Mouse (Mus musculus) cerebellum, adult 11 months (tissue): ENCODE results near the gene Zcchc17.

ENCODE experiments used
- DNase-seq: peaks from one replicate; pipeline ENCODE4 v3.0.0; 2022

Gene Zcchc17

GRCm38 (mm10) chr4:130359486-130360237, at the start of gene Zcchc17, which contains the start of gene Snrnp40:
Gene Zcchc17 (minus strand): TSS chr4:130359943.
Gene Snrnp40 (plus strand): TSS chr4:130360132.
- peak; percentile 99 for DNase-seq

GRCm38 (mm10) chr4:130391265-130391664, 31.5 kb upstream of the Zcchc17 start:
- DNase-seq: no peak

GRCm38 (mm10) chr4:130389927-130390326, 30.2 kb upstream of the Zcchc17 start:
- no peak for DNase-seq

GRCm38 (mm10) chr4:130389496-130389895, 29.8 kb upstream of the Zcchc17 start:
- DNase-seq: no peak

- DNase-seq: peak; percentile 57
These were observed 27.5 kb upstream of the Zcchc17 start for GRCm38 (mm10) chr4:130387256-130387655.

GRCm38 (mm10) chr4:130380418-130380817, 20.7 kb upstream of the Zcchc17 start:
- no peak for DNase-seq

- no peak for DNase-seq
These were observed 19.4 kb upstream of the Zcchc17 start for GRCm38 (mm10) chr4:130379181-130379580.

GRCm38 (mm10) chr4:130377500-130377899, 17.8 kb upstream of the Zcchc17 start:
- no peak for DNase-seq

GRCm38 (mm10) chr4:130376675-130377074, 16.9 kb upstream of the Zcchc17 start:
- no peak for DNase-seq

- no peak for DNase-seq
These were observed 471 bp upstream of the Zcchc17 start for GRCm38 (mm10) chr4:130360238-130360590.

GRCm38 (mm10) chr4:130357946-130358345, 1.8 kb downstream of the Zcchc17 start:
- no peak for DNase-seq

- no peak for DNase-seq
These were observed 7.2 kb downstream of the Zcchc17 start for GRCm38 (mm10) chr4:130352588-130352987.

GRCm38 (mm10) chr4:130350690-130351422, 8.9 kb downstream of the Zcchc17 start:
- no peak for DNase-seq

GRCm38 (mm10) chr4:130349666-130350065, 10.1 kb downstream of the Zcchc17 start:
- DNase-seq: no peak

GRCm38 (mm10) chr4:130341691-130342090, 18.1 kb downstream of the Zcchc17 start:
- DNase-seq: peak; percentile 41

GRCm38 (mm10) chr4:130335867-130336266, 23.9 kb downstream of the Zcchc17 start:
- no peak for DNase-seq

- peak; percentile 70 for DNase-seq
These were observed 32.4 kb downstream of the Zcchc17 start for GRCm38 (mm10) chr4:130327366-130327765.

GRCm38 (mm10) chr4:130325446-130325845, 34.3 kb downstream of the Zcchc17 start:
- DNase-seq: no peak

GRCm38 (mm10) chr4:130323607-130324006, 36.1 kb downstream of the Zcchc17 start:
- no peak for DNase-seq

GRCm38 (mm10) chr4:130323165-130323564, 36.6 kb downstream of the Zcchc17 start:
- DNase-seq: no peak

GRCm38 (mm10) chr4:130322567-130322966, 37.2 kb downstream of the Zcchc17 start:
- no peak for DNase-seq

GRCm38 (mm10) chr4:130321640-130322039, 38.1 kb downstream of the Zcchc17 start:
- no peak for DNase-seq

- no peak for DNase-seq
These were observed 40.2 kb downstream of the Zcchc17 start for GRCm38 (mm10) chr4:130319564-130319963.

GRCm38 (mm10) chr4:130318122-130318521, 41.6 kb downstream of the Zcchc17 start:
- no peak for DNase-seq
